In genomic region chr4:141659739-141660138, GRCm38 (mm10) we compare ENCODE assay signal across 14 mouse cellular contexts. TPM values are rescaled to one million over a fixed set of nuclear protein-coding genes. Genes with fewer than 3 reads are reported as not detected.
A peak's percentile ranks its signal among the peaks of the same experiment; 100 is the strongest.
DNase-seq lines count a peak whose midpoint lies in the region; ATAC-seq and TF ChIP-seq lines count a peak whose summit lies in the region.
"Had no signal": no experiment of that assay in that cellular context is flagged by ENCODE, and none has a peak within 500 bp of the region (broad histone marks: within the 10 kb centered on the region; RNA-seq: fewer than 3 reads in every experiment).

No protein-coding gene starts in this region.

- ATAC-seq in CD4-positive, CD25-positive, alpha-beta regulatory T cell, adult 4 months: no peak
- no peak for ATAC-seq in activated CD4-positive, CD25-positive, alpha-beta regulatory T cell, adult 4 months
- ATAC-seq: hindbrain, embryonic 16.5 days had no signal

- peak; percentile 37 for TF ChIP-seq CTCF in layer of hippocampus, adult 2 months (conservative IDR thresholded peaks at IDR 0.05)

- H3K4me3 ChIP-seq in layer of hippocampus, adult 2 months: no peak overlapping the region
- H3K4me3 ChIP-seq: embryonic facial prominence, embryonic 12.5 days; heart, embryonic 13.5 days had no signal

- H3K27ac ChIP-seq in layer of hippocampus, adult 2 months: no peak overlapping the region
- H3K27ac ChIP-seq: embryonic facial prominence, embryonic 12.5 days; heart, embryonic 13.5 days had no signal

- peak; percentile 31 for DNase-seq in CD4-positive, CD25-positive, alpha-beta regulatory T cell, adult 2 months (ENCODE audit: low read depth, low spot score)
- no peak for DNase-seq in layer of hippocampus, adult 2 months (ENCODE audit: low spot score in 2 of 2)
- no peak for DNase-seq in layer of hippocampus, adult 9-11 months
- peak; percentile 44 for DNase-seq in urinary bladder, postnatal 14 days (ENCODE audit: low spot score)
- no peak for DNase-seq in urinary bladder, postnatal 25 days (ENCODE audit: low spot score)
- DNase-seq in yolk sac, embryonic 10.5 days (ENCODE audit: low spot score): no peak
- DNase-seq: midbrain, embryonic 14.5 days; right cerebral cortex, postnatal 25 days had no signal

RNA-seq across cellular contexts. Expression of gene Plekhm2, which starts 5.0 kb away (rescaled TPM):
- 1 to 10 TPM; 2.1 to 3.4 TPM for polyA plus RNA-seq in CD4-positive, CD25-positive, alpha-beta regulatory T cell, adult 4 months (2017; shearing (Covaris generic))
- 10 to 100 TPM; 74.1 to 80.6 TPM for total RNA-seq in layer of hippocampus, adult 2 months (2021)
- 1 to 10 TPM; 3.3 to 3.4 TPM for polyA plus RNA-seq in activated CD4-positive, CD25-positive, alpha-beta regulatory T cell, adult 4 months (2017; shearing (Covaris generic))

RNA-seq across cellular contexts. Expression of gene Rsc1a1, which starts 25.7 kb away (rescaled TPM):
- not detected for polyA plus RNA-seq in CD4-positive, CD25-positive, alpha-beta regulatory T cell, adult 4 months (2017; shearing (Covaris generic))
- total RNA-seq in layer of hippocampus, adult 2 months (2021): not detected
- polyA plus RNA-seq in activated CD4-positive, CD25-positive, alpha-beta regulatory T cell, adult 4 months (2017; shearing (Covaris generic)): not detected
- polyA plus RNA-seq: embryonic facial prominence, embryonic 12.5 days; hindbrain, embryonic 16.5 days; midbrain, embryonic 14.5 days had no signal

RNA-seq across cellular contexts. Expression of gene Slc25a34, which starts 36.1 kb away (rescaled TPM):
- polyA plus RNA-seq in CD4-positive, CD25-positive, alpha-beta regulatory T cell, adult 4 months (2017; shearing (Covaris generic)): not detected
- 1 to 10 TPM; 1.6 to 3.6 TPM for total RNA-seq in layer of hippocampus, adult 2 months (2021)
- polyA plus RNA-seq in activated CD4-positive, CD25-positive, alpha-beta regulatory T cell, adult 4 months (2017; shearing (Covaris generic)): not detected
- polyA plus RNA-seq: embryonic facial prominence, embryonic 12.5 days had no signal

RNA-seq across cellular contexts. Expression of gene Tmem82, which starts 41.3 kb away (rescaled TPM):
- polyA plus RNA-seq in CD4-positive, CD25-positive, alpha-beta regulatory T cell, adult 4 months (2017; shearing (Covaris generic)): not detected
- total RNA-seq in layer of hippocampus, adult 2 months (2021): under 1 TPM; 0.37 to 0.56 TPM
- under 1 TPM in 1 of 2 experiments, not detected in 1; 0.19 TPM for polyA plus RNA-seq in activated CD4-positive, CD25-positive, alpha-beta regulatory T cell, adult 4 months (2017; shearing (Covaris generic))
- total RNA-seq: neutrophil, adult 5-6 weeks had no signal

RNA-seq across cellular contexts. Expression of gene Fblim1, which starts 53.8 kb away (rescaled TPM):
- polyA plus RNA-seq in CD4-positive, CD25-positive, alpha-beta regulatory T cell, adult 4 months (2017; shearing (Covaris generic)): under 1 TPM in 1 of 2 experiments, not detected in 1; 0.13 TPM
- total RNA-seq in layer of hippocampus, adult 2 months (2021): under 1 TPM; 0.47 to 0.90 TPM
- polyA plus RNA-seq in activated CD4-positive, CD25-positive, alpha-beta regulatory T cell, adult 4 months (2017; shearing (Covaris generic)): under 1 TPM in 1 of 2 experiments, not detected in 1; 0.29 TPM

Comparison
In these comparisons a context has a peak if more than half of its experiments do, and no peak if none do; other contexts are left out.
1. DNase-seq: peak in CD4-positive, CD25-positive, alpha-beta regulatory T cell, adult 2 months (single experiment) and urinary bladder, postnatal 14 days (single experiment); none in layer of hippocampus, adult 2 months (0 of 2), layer of hippocampus, adult 9-11 months (single experiment), urinary bladder, postnatal 25 days (single experiment) and yolk sac, embryonic 10.5 days (single experiment).